Mouse (Mus musculus): ENCODE data around the gene Dcun1d3. TPM values are rescaled to one million over a fixed set of nuclear protein-coding genes. Genes with fewer than 3 reads are reported as not detected.

Dcun1d3 gene
- polyA plus RNA-seq (2016; fragmentation: Nextera tagmentation; extraction: Ambion mirVana) = 12.3 and 14.1 TPM in 2 replicates

GRCm38 (mm10) chr7:119895639-119896512, at the start of gene Dcun1d3, which contains the start of gene Lyrm1:
Gene Dcun1d3 (minus strand): TSS chr7:119896298.
Gene Lyrm1 (plus strand): TSS chr7:119895861.
- Histone ChIP-seq H3K4me3 (peak within 1 kb of the TSS; percentile 66), H3K36me3 (replicated peaks) (no peaks in the 10 kb centered on the region), H3K9me3 (no peaks in the 10 kb centered on the region), H3K27ac (replicated peaks) (peak within 1 kb of the TSS; percentile 96), H3K27me3 (replicated peaks; ENCODE audit: low read depth, poor library complexity, severe bottlenecking) (no peaks in the 10 kb centered on the region), H3K4me1 (peaks cover 25% of the 10 kb centered on the region)
- WGBS = under 1% methylated on average over 63 of the region's 63 CpGs
- DNase-seq (ENCODE audit: low spot score) = peak; percentile 99

GRCm38 (mm10) chr7:119941569-119941968, 45.5 kb upstream of the Dcun1d3 start:
- Histone ChIP-seq H3K9me3 (no peaks in the 10 kb centered on the region), H3K27ac (replicated peaks) (no peak overlapping the region), H3K4me3 (no peak overlapping the region), H3K27me3 (replicated peaks; ENCODE audit: low read depth, poor library complexity, severe bottlenecking) (no peaks in the 10 kb centered on the region), H3K4me1 (no peaks in the 10 kb centered on the region), H3K36me3 (replicated peaks) (no peaks in the 10 kb centered on the region)
- 58% methylated on average over 2 of the region's 2 CpGs for WGBS
- no peak for DNase-seq (ENCODE audit: low spot score)

- H3K9me3 ChIP-seq = no peaks in the 10 kb centered on the region
- no peaks in the 10 kb centered on the region for H3K36me3 ChIP-seq (replicated peaks)
- WGBS = 87% methylated on average over 5 of the region's 5 CpGs
- H3K4me1 ChIP-seq = no peaks in the 10 kb centered on the region
- no peak overlapping the region for H3K27ac ChIP-seq (replicated peaks)
- H3K27me3 ChIP-seq (replicated peaks; ENCODE audit: low read depth, poor library complexity, severe bottlenecking) = no peaks in the 10 kb centered on the region
- no peak overlapping the region for H3K4me3 ChIP-seq
- DNase-seq (ENCODE audit: low spot score) = no peak
These were observed 40.9 kb upstream of the Dcun1d3 start for GRCm38 (mm10) chr7:119937036-119937435.

- Histone ChIP-seq H3K36me3 (replicated peaks) (no peaks in the 10 kb centered on the region), H3K27me3 (replicated peaks; ENCODE audit: low read depth, poor library complexity, severe bottlenecking) (no peaks in the 10 kb centered on the region)
- no peak for DNase-seq (ENCODE audit: low spot score)
These were observed 40.2 kb upstream of the Dcun1d3 start for GRCm38 (mm10) chr7:119936321-119936720.

GRCm38 (mm10) chr7:119928783-119929440, 32.8 kb upstream of the Dcun1d3 start:
- WGBS = 72% methylated on average over 2 of the region's 2 CpGs
- no peaks in the 10 kb centered on the region for H3K27me3 ChIP-seq (replicated peaks; ENCODE audit: low read depth, poor library complexity, severe bottlenecking)
- no peak overlapping the region for H3K4me3 ChIP-seq

More at GRCm38 (mm10) chr7:119936321-119936720, 40.2 kb upstream of the Dcun1d3 start:
- no peaks in the 10 kb centered on the region for H3K4me1 ChIP-seq
- H3K4me3 ChIP-seq = no peak overlapping the region
- H3K27ac ChIP-seq (replicated peaks) = no peak overlapping the region
- H3K9me3 ChIP-seq = no peaks in the 10 kb centered on the region

GRCm38 (mm10) chr7:119921054-119921453, 25.0 kb upstream of the Dcun1d3 start:
- no peak for DNase-seq (ENCODE audit: low spot score)
- Histone ChIP-seq H3K27ac (replicated peaks) (no peak overlapping the region), H3K4me1 (no peaks in the 10 kb centered on the region), H3K27me3 (replicated peaks; ENCODE audit: low read depth, poor library complexity, severe bottlenecking) (no peaks in the 10 kb centered on the region), H3K36me3 (replicated peaks) (no peaks in the 10 kb centered on the region), H3K9me3 (no peaks in the 10 kb centered on the region), H3K4me3 (no peak overlapping the region)
- WGBS = 85% methylated on average over 4 of the region's 4 CpGs

More at GRCm38 (mm10) chr7:119928783-119929440, 32.8 kb upstream of the Dcun1d3 start:
- DNase-seq (ENCODE audit: low spot score) = no peak
- H3K36me3 ChIP-seq (replicated peaks) = no peaks in the 10 kb centered on the region
- H3K4me1 ChIP-seq = no peaks in the 10 kb centered on the region
- H3K9me3 ChIP-seq = no peaks in the 10 kb centered on the region
- H3K27ac ChIP-seq (replicated peaks) = no peak overlapping the region

GRCm38 (mm10) chr7:119920457-119920856, 24.4 kb upstream of the Dcun1d3 start:
- H3K4me1 ChIP-seq = no peaks in the 10 kb centered on the region
- H3K36me3 ChIP-seq (replicated peaks) = no peaks in the 10 kb centered on the region
- H3K9me3 ChIP-seq = no peaks in the 10 kb centered on the region
- H3K4me3 ChIP-seq = no peak overlapping the region
- DNase-seq (ENCODE audit: low spot score) = no peak
- H3K27me3 ChIP-seq (replicated peaks; ENCODE audit: low read depth, poor library complexity, severe bottlenecking) = no peaks in the 10 kb centered on the region
- H3K27ac ChIP-seq (replicated peaks) = no peak overlapping the region
- WGBS = 61% methylated on average over 2 of the region's 2 CpGs

- Histone ChIP-seq H3K4me1 (no peaks in the 10 kb centered on the region), H3K27ac (replicated peaks) (no peak overlapping the region), H3K9me3 (no peaks in the 10 kb centered on the region), H3K27me3 (replicated peaks; ENCODE audit: low read depth, poor library complexity, severe bottlenecking) (no peaks in the 10 kb centered on the region), H3K4me3 (no peak overlapping the region), H3K36me3 (replicated peaks) (no peaks in the 10 kb centered on the region)
- 78% methylated on average over 3 of the region's 3 CpGs for WGBS
- no peak for DNase-seq (ENCODE audit: low spot score)
These were observed 15.6 kb upstream of the Dcun1d3 start for GRCm38 (mm10) chr7:119911727-119912126.

- WGBS = 91% methylated on average over 3 of the region's 3 CpGs
- Histone ChIP-seq H3K27me3 (replicated peaks; ENCODE audit: low read depth, poor library complexity, severe bottlenecking) (no peaks in the 10 kb centered on the region), H3K36me3 (replicated peaks) (no peaks in the 10 kb centered on the region), H3K4me3 (no peak overlapping the region), H3K27ac (replicated peaks) (no peak overlapping the region), H3K4me1 (no peaks in the 10 kb centered on the region), H3K9me3 (no peaks in the 10 kb centered on the region)
- DNase-seq (ENCODE audit: low spot score) = no peak
These were observed 10.6 kb upstream of the Dcun1d3 start for GRCm38 (mm10) chr7:119906523-119907215.

GRCm38 (mm10) chr7:119899386-119900057, 3.4 kb upstream of the Dcun1d3 start:
- H3K4me1 ChIP-seq = peaks cover 13% of the 10 kb centered on the region
- WGBS = 78% methylated on average over 3 of the region's 3 CpGs
- no peaks in the 10 kb centered on the region for H3K36me3 ChIP-seq (replicated peaks)
- H3K27me3 ChIP-seq (replicated peaks; ENCODE audit: low read depth, poor library complexity, severe bottlenecking) = no peaks in the 10 kb centered on the region
- DNase-seq (ENCODE audit: low spot score) = no peak
- H3K27ac ChIP-seq (replicated peaks) = no peak overlapping the region
- H3K4me3 ChIP-seq = no peak overlapping the region
- H3K9me3 ChIP-seq = no peaks in the 10 kb centered on the region

GRCm38 (mm10) chr7:119898247-119898856, 2.3 kb upstream of the Dcun1d3 start:
- no peaks in the 10 kb centered on the region for H3K9me3 ChIP-seq
- H3K36me3 ChIP-seq (replicated peaks) = no peaks in the 10 kb centered on the region
- H3K4me3 ChIP-seq = no peak overlapping the region
- 70% methylated on average over 1 of the region's 1 CpGs for WGBS
- H3K27ac ChIP-seq (replicated peaks) = no peak overlapping the region
- no peaks in the 10 kb centered on the region for H3K27me3 ChIP-seq (replicated peaks; ENCODE audit: low read depth, poor library complexity, severe bottlenecking)
- H3K4me1 ChIP-seq = peaks cover 24% of the 10 kb centered on the region
- DNase-seq (ENCODE audit: low spot score) = no peak
